Comparison of ENCODE assay signal across 7 mouse cellular contexts in the genomic region with DNA sequence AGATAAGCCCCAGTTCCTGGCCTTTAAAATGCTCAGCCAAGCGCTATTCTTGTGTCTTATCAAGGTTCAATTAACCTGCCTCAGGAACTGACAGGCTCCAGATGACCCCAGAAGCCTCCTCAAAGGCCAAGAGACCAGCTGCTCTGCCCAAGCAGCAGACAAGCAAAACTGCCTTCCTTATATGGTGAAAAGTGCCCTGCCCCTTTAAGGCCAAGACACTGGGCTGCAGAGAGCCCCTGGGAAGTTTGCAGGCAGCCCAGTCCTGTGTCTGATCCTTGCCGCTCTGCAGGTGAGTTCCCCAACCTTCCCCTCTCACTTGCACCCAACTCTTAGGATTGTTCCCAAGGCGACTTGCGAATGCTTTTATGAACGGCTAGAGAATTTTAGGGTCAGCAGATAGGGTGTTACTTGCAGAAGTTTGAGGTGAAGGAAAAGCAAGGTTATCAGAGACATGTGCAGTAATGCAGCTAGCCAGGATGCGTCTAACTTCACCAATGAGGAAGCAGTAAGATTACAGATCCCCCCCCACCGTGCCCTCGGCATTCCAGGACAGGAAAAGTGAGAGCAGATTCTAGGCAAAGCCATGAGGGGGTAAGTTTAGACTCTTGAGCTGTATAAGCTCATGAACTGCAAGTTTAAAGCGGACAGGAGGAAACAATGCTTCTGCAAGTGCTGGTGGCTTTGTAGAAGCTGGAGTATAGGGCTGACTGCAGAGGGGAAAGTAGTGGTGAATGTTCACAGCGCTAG.
DNase-seq lines count a peak whose midpoint lies in the region; ATAC-seq lines count a peak whose summit lies in the region.

No protein-coding gene starts in this region.

- peak overlapping the region; percentile 21; the same call in 1 of the 2 replicates for H3K4me2 ChIP-seq in forebrain, embryonic 14.5 days (ENCODE audit: low read length)
- peak overlapping the region; percentile 57 for H3K4me2 ChIP-seq in intestine, embryonic 15.5 days (replicated peaks)

- H3K4me1 ChIP-seq in forebrain, embryonic 14.5 days (ENCODE audit: control insufficient read depth, insufficient read depth, low read length): peaks cover 5% of the 10 kb centered on the region; the same call in 1 of the 2 replicates
- H3K4me1 ChIP-seq in intestine, embryonic 15.5 days (replicated peaks): peaks cover 13% of the 10 kb centered on the region

- no peaks in the 10 kb centered on the region for H3K27me3 ChIP-seq in forebrain, embryonic 14.5 days (replicated peaks; ENCODE audit: control insufficient read depth, insufficient read depth, low read length)
- H3K27me3 ChIP-seq in intestine, embryonic 15.5 days (replicated peaks): no peaks in the 10 kb centered on the region

- H3K9me3 ChIP-seq in forebrain, embryonic 14.5 days (replicated peaks; ENCODE audit: control insufficient read depth, low read length): no peaks in the 10 kb centered on the region
- H3K9me3 ChIP-seq in intestine, embryonic 15.5 days: no peaks in the 10 kb centered on the region

- ATAC-seq in forebrain, embryonic 14.5 days: no peak
- ATAC-seq in intestine, embryonic 15.5 days: peak; percentile 86

- H3K36me3 ChIP-seq in forebrain, embryonic 14.5 days (ENCODE audit: control insufficient read depth, insufficient read depth, low read length): no peaks in the 10 kb centered on the region
- no peaks in the 10 kb centered on the region for H3K36me3 ChIP-seq in intestine, embryonic 15.5 days

- WGBS in forebrain, embryonic 14.5 days: 6% methylated on average over 10 of the region's 10 CpGs
- 3% methylated on average over 10 of the region's 10 CpGs for WGBS in intestine, embryonic 15.5 days

- H3K9ac ChIP-seq in forebrain, embryonic 14.5 days (ENCODE audit: low read length): 0 out of 2 replicates have a peak overlapping the region, but pooled peaks have one; percentile 32
- peak overlapping the region; percentile 9 for H3K9ac ChIP-seq in intestine, embryonic 15.5 days

- no peak overlapping the region for H3K27ac ChIP-seq in forebrain, embryonic 14.5 days (ENCODE audit: low read depth, low read length)
- H3K27ac ChIP-seq in intestine, embryonic 15.5 days: peak overlapping the region; percentile 57

- DNase-seq in embryo, embryonic 10 days (ENCODE audit: low spot score): peak; percentile 78
- no peak for DNase-seq in forebrain, embryonic 14.5 days (ENCODE audit: low spot score)
- peak; percentile 53 for DNase-seq in mesoderm, embryonic 11.5 days (ENCODE audit: low read depth, low spot score)
- DNase-seq in layer of hippocampus, postnatal 10 days (ENCODE audit: low spot score in 2 of 2): no peak
- no peak for DNase-seq in right cerebral cortex, postnatal 36 days (ENCODE audit: low spot score in 2 of 2)
- DNase-seq in left cerebral cortex, postnatal 14 days (ENCODE audit: low spot score in 2 of 2): no peak

- no peak overlapping the region for H3K4me3 ChIP-seq in forebrain, embryonic 14.5 days (ENCODE audit: low read depth, low read length)
- H3K4me3 ChIP-seq in intestine, embryonic 15.5 days (replicated peaks): peak overlapping the region; percentile 34

- intact Hi-C loops in left cerebral cortex, postnatal 14 days (cut with DNase I): no loop called here

Comparison
In these comparisons a context has a peak if more than half of its experiments do, and no peak if none do; other contexts are left out.
1. DNase-seq: peak in embryo, embryonic 10 days (single experiment) and mesoderm, embryonic 11.5 days (single experiment); none in forebrain, embryonic 14.5 days (single experiment), layer of hippocampus, postnatal 10 days (0 of 2), right cerebral cortex, postnatal 36 days (0 of 2) and left cerebral cortex, postnatal 14 days (0 of 2).